Mouse (Mus musculus) heart, adult 9 months (tissue): Measurements from ENCODE around the gene Olfr432.
"Not testable (repeated sequence)": the region's sequence is repeated elsewhere in the genome, so short reads cannot be mapped to it uniquely, and the experiment has no call there.

Experiments used
- DNase-seq, 2 experiments: peaks; one replicate each; pipeline ENCODE4 v3.0.0; 2022; ENCODE audit warnings: low spot score in 2 of 2

Olfr432 gene

GRCm38 (mm10) chr1:174048893-174049292, at the start of gene Olfr432:
Gene Olfr432 (plus strand): TSS chr1:174049205.
- no peak for DNase-seq

GRCm38 (mm10) chr1:174004352-174005109, 44.5 kb upstream of the Olfr432 start:
- not testable (repeated sequence) for DNase-seq

GRCm38 (mm10) chr1:174007050-174007449, 42.0 kb upstream of the Olfr432 start:
- not testable (repeated sequence) for DNase-seq

- DNase-seq, result peak; percentile 68 to 71
Observed at GRCm38 (mm10) chr1:174031698-174032097, 17.3 kb upstream of the Olfr432 start, which contains the start of gene Ifi205. Gene Ifi205 (minus strand): TSS chr1:174031810.

- no peak for DNase-seq
Observed at GRCm38 (mm10) chr1:174035841-174036240, 13.2 kb upstream of the Olfr432 start.

GRCm38 (mm10) chr1:174038480-174038879, 10.5 kb upstream of the Olfr432 start:
- DNase-seq, result peak; percentile 49 to 50

GRCm38 (mm10) chr1:174040523-174041177, 8.4 kb upstream of the Olfr432 start, which contains the start of gene Olfr433:
Gene Olfr433 (plus strand): TSS chr1:174040705.
- DNase-seq, result peak; percentile 77 to 86

- not testable (repeated sequence) for DNase-seq
Observed at GRCm38 (mm10) chr1:174042091-174042884, 6.7 kb upstream of the Olfr432 start.

GRCm38 (mm10) chr1:174044431-174044830, 4.6 kb upstream of the Olfr432 start:
- peak; percentile 56 to 76 for DNase-seq

- not testable (repeated sequence) for DNase-seq
Observed at GRCm38 (mm10) chr1:174048227-174048626, 778 bp upstream of the Olfr432 start.

GRCm38 (mm10) chr1:174049357-174049756, 352 bp downstream of the Olfr432 start:
- DNase-seq, result not testable (repeated sequence)

- DNase-seq, result no peak
Observed at GRCm38 (mm10) chr1:174050532-174050931, 1.5 kb downstream of the Olfr432 start.

- peak; percentile 36 to 44 for DNase-seq
Observed at GRCm38 (mm10) chr1:174051515-174051914, 2.5 kb downstream of the Olfr432 start.

GRCm38 (mm10) chr1:174051931-174052536, 3.0 kb downstream of the Olfr432 start:
- no peak for DNase-seq

- DNase-seq, result no peak
Observed at GRCm38 (mm10) chr1:174052981-174053380, 4.0 kb downstream of the Olfr432 start.

GRCm38 (mm10) chr1:174055248-174055647, 6.2 kb downstream of the Olfr432 start:
- DNase-seq, result no peak

- DNase-seq, result no peak
Observed at GRCm38 (mm10) chr1:174066305-174066704, 17.3 kb downstream of the Olfr432 start, which contains the start of gene Olfr430. Gene Olfr430 (plus strand): TSS chr1:174066605.

- DNase-seq, result no peak
Observed at GRCm38 (mm10) chr1:174084031-174084430, 35.0 kb downstream of the Olfr432 start, which contains the start of gene Olfr429. Gene Olfr429 (plus strand): TSS chr1:174084331.

- no peak for DNase-seq
Observed at GRCm38 (mm10) chr1:174096591-174096990, 47.6 kb downstream of the Olfr432 start, which contains the start of gene Olfr427. Gene Olfr427 (plus strand): TSS chr1:174096891.

- no peak for DNase-seq
Observed at GRCm38 (mm10) chr1:174103735-174104134, 54.7 kb downstream of the Olfr432 start.
